Comparison of ENCODE assay signal across 16 mouse cellular contexts in genomic region chr16:84919087-84919486, GRCm38 (mm10).
A peak's percentile ranks its signal among the peaks of the same experiment; 100 is the strongest.
DNase-seq lines count a peak whose midpoint lies in the region; ATAC-seq and TF ChIP-seq lines count a peak whose summit lies in the region.
"Had no signal": no experiment of that assay in that cellular context is flagged by ENCODE, and none has a peak within 500 bp of the region (broad histone marks: within the 10 kb centered on the region; RNA-seq: fewer than 3 reads in every experiment).

No protein-coding gene starts in this region.

- no peak overlapping the region for H3K4me2 ChIP-seq in midbrain, embryonic 14.5 days (ENCODE audit: low read length)
- H3K4me2 ChIP-seq in midbrain, embryonic 15.5 days: no peak overlapping the region
- no peak overlapping the region for H3K4me2 ChIP-seq in neural tube, embryonic 15.5 days
- H3K4me2 ChIP-seq: embryonic facial prominence, embryonic 13.5 days had no signal

- 82% methylated on average over 3 of the region's 3 CpGs for WGBS in midbrain, embryonic 14.5 days
- WGBS in midbrain, embryonic 15.5 days: 65% methylated on average over 3 of the region's 3 CpGs
- WGBS in neural tube, embryonic 15.5 days: 75% methylated on average over 3 of the region's 3 CpGs

- H3K36me3 ChIP-seq in midbrain, embryonic 14.5 days (ENCODE audit: control insufficient read depth, insufficient read depth, low read length): no peaks in the 10 kb centered on the region
- H3K36me3 ChIP-seq in midbrain, embryonic 15.5 days (replicated peaks): no peaks in the 10 kb centered on the region
- H3K36me3 ChIP-seq in neural tube, embryonic 15.5 days: no peaks in the 10 kb centered on the region
- H3K36me3 ChIP-seq: embryonic facial prominence, embryonic 13.5 days; G1E had no signal

- H3K4me3 ChIP-seq in midbrain, embryonic 14.5 days (replicated peaks; ENCODE audit: low read depth, low read length): no peak overlapping the region
- no peak overlapping the region for H3K4me3 ChIP-seq in midbrain, embryonic 15.5 days
- H3K4me3 ChIP-seq in embryonic fibroblast, embryonic 13.5 days (ENCODE audit: insufficient read depth, low read length): no peak overlapping the region
- H3K4me3 ChIP-seq in neural tube, embryonic 15.5 days (replicated peaks): no peak overlapping the region
- H3K4me3 ChIP-seq: embryonic facial prominence, embryonic 13.5 days; gastrocnemius, adult 2 months had no signal

- H3K27ac ChIP-seq in midbrain, embryonic 14.5 days (replicated peaks; ENCODE audit: low read depth, low read length): no peak overlapping the region
- H3K27ac ChIP-seq in midbrain, embryonic 15.5 days: no peak overlapping the region
- H3K27ac ChIP-seq in embryonic fibroblast, embryonic 13.5 days (ENCODE audit: insufficient read depth, low read length): peak overlapping the region; percentile 44
- peak overlapping the region; percentile 63 for H3K27ac ChIP-seq in neural tube, embryonic 15.5 days (replicated peaks)
- H3K27ac ChIP-seq: gastrocnemius, adult 2 months; liver, embryonic 14.5 days had no signal

- DNase-seq in embryo, embryonic 10 days (ENCODE audit: low spot score): peak; percentile 31
- DNase-seq in embryo, embryonic 9.5 days (ENCODE audit: extremely low spot score): no peak
- peak; percentile 17 for DNase-seq in midbrain, embryonic 14.5 days
- DNase-seq in thymus, postnatal 10 days (ENCODE audit: low spot score in 2 of 2): no peak
- DNase-seq in heart, adult 18-20 months: no peak
- DNase-seq: cerebellum, adult 8-10 months; gastrocnemius, adult 2 months; heart, postnatal 4 days; lung, postnatal 4 days had no signal

- H3K4me1 ChIP-seq in midbrain, embryonic 14.5 days (ENCODE audit: control insufficient read depth, insufficient read depth, low read length): no peaks in the 10 kb centered on the region
- peaks cover 10% of the 10 kb centered on the region; the same call in 1 of the 2 replicates for H3K4me1 ChIP-seq in midbrain, embryonic 15.5 days
- no peaks in the 10 kb centered on the region for H3K4me1 ChIP-seq in embryonic fibroblast, embryonic 13.5 days (ENCODE audit: control insufficient read depth, insufficient read depth, low read length)
- peaks cover 6% of the 10 kb centered on the region; the same call in 1 of the 2 replicates for H3K4me1 ChIP-seq in neural tube, embryonic 15.5 days

- no peak for ATAC-seq in midbrain, embryonic 14.5 days (ENCODE audit: low FRiP score, low TSS enrichment)
- no peak for ATAC-seq in midbrain, embryonic 15.5 days (replicated peaks)
- ATAC-seq in neural tube, embryonic 15.5 days (ENCODE audit: low FRiP score): no peak
- ATAC-seq: forebrain, embryonic 14.5 days had no signal

- no peak for TF ChIP-seq CTCF in embryonic fibroblast, embryonic 13.5 days (IDR thresholded peaks at IDR 0.05; ENCODE audit: borderline replicate concordance, insufficient read depth, low read length)

- H3K9me3 ChIP-seq in midbrain, embryonic 14.5 days (ENCODE audit: control insufficient read depth, low read length): no peaks in the 10 kb centered on the region
- no peaks in the 10 kb centered on the region for H3K9me3 ChIP-seq in midbrain, embryonic 15.5 days
- H3K9me3 ChIP-seq in neural tube, embryonic 15.5 days (replicated peaks): no peaks in the 10 kb centered on the region
- H3K9me3 ChIP-seq: embryonic facial prominence, embryonic 13.5 days had no signal

- no peak overlapping the region for H3K9ac ChIP-seq in midbrain, embryonic 14.5 days (replicated peaks; ENCODE audit: low read length)
- H3K9ac ChIP-seq in midbrain, embryonic 15.5 days: no peak overlapping the region
- H3K9ac ChIP-seq in neural tube, embryonic 15.5 days (replicated peaks): no peak overlapping the region
- H3K9ac ChIP-seq: embryonic facial prominence, embryonic 13.5 days; liver, embryonic 14.5 days had no signal

- TF ChIP-seq POLR2A in embryonic fibroblast, embryonic 13.5 days (IDR thresholded peaks at IDR 0.05; ENCODE audit: low read depth, low read length): no peak

- no peaks in the 10 kb centered on the region for H3K27me3 ChIP-seq in midbrain, embryonic 14.5 days (ENCODE audit: control insufficient read depth, insufficient read depth, low read length)
- no peaks in the 10 kb centered on the region for H3K27me3 ChIP-seq in midbrain, embryonic 15.5 days (replicated peaks)
- no peaks in the 10 kb centered on the region for H3K27me3 ChIP-seq in neural tube, embryonic 15.5 days (replicated peaks)
- H3K27me3 ChIP-seq: embryonic facial prominence, embryonic 13.5 days had no signal

Comparison
In these comparisons a context has a peak if more than half of its experiments do, and no peak if none do; other contexts are left out.
1. DNase-seq: peak in embryo, embryonic 10 days (single experiment) and midbrain, embryonic 14.5 days (single experiment); none in embryo, embryonic 9.5 days (single experiment), thymus, postnatal 10 days (0 of 2) and heart, adult 18-20 months (0 of 2).
2. H3K27ac ChIP-seq: peak in embryonic fibroblast, embryonic 13.5 days (single experiment) and neural tube, embryonic 15.5 days (single experiment); none in midbrain, embryonic 14.5 days (single experiment) and midbrain, embryonic 15.5 days (single experiment).